Mouse (Mus musculus): ENCODE measurements at regions not wholly inside any gene's neighbourhood (a gene's known extent, or its start where the extent isn't known, plus 50 kb on each side); places are given as distances from the start of the nearest gene placed in this dataset. TPM values are rescaled to one million over a fixed set of nuclear protein-coding genes. Genes with fewer than 3 reads are reported as not detected.

GRCm38 (mm10) chr7:115410501-115411230, 627.9 kb downstream of the Sox6 start:
- Histone ChIP-seq H3K4me2 (ENCODE audit: low read depth) (no peak overlapping the region), H3K27ac (no peak overlapping the region), H3K4me1 (replicated peaks; ENCODE audit: control insufficient read depth in 2 of 2, insufficient read depth in 2 of 2, low read length in 1 of 2) (no peaks in the 10 kb centered on the region), H3K9me3 (ENCODE audit: control insufficient read depth, low read length) (no peaks in the 10 kb centered on the region), H3K27me3 (ENCODE audit: control insufficient read depth, insufficient read depth, low read length) (no peaks in the 10 kb centered on the region), H3K4me3 (ENCODE audit: insufficient read depth in 1 of 2, low read depth in 2 of 2, low read length in 2 of 2) (no peak overlapping the region), H3K9ac (replicated peaks) (no peak overlapping the region), H3K36me3 (replicated peaks; ENCODE audit: control insufficient read depth, insufficient read depth, low read depth) (no peaks in the 10 kb centered on the region)
- TF ChIP-seq CTCF (IDR thresholded peaks at IDR 0.05; ENCODE audit: low read depth) = no peak
- no peak for TF ChIP-seq EP300 (IDR thresholded peaks at IDR 0.05; ENCODE audit: low read depth)
- ATAC-seq (ENCODE audit: insufficient read depth) (no peak), DNase-seq (ENCODE audit: low read depth in 3 of 3, low spot score in 3 of 3) (no peak)
- 70% methylated on average over 17 of the region's 17 CpGs for WGBS (ENCODE audit: insufficient replicate concordance)

DNA sequence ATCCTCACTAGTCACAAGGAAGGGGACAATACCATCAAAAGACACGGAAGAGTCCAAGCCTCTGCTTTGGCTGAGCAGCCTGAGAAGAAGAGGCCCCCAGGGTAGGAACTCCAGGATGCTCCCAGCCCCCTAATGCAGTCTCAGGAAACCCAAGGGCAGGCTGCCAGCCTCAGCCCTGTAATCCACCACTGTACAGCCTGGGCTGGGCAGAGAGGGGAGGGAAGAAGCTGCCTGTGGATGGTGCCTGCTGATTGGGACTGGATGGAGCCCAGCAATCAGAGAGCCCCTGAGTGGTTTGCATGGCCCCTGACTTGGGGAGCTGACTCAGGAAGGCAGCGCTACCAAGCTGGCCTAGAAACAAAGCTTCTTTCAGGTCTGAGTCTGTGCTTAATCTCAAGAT, 627.1 kb downstream of the Sox6 start:
- Histone ChIP-seq H3K36me3 (replicated peaks; ENCODE audit: control insufficient read depth, insufficient read depth, low read depth) (no peaks in the 10 kb centered on the region), H3K4me1 (replicated peaks; ENCODE audit: control insufficient read depth in 2 of 2, insufficient read depth in 2 of 2, low read length in 1 of 2) (no peaks in the 10 kb centered on the region), H3K9me3 (ENCODE audit: control insufficient read depth, low read length) (no peaks in the 10 kb centered on the region), H3K9ac (replicated peaks) (no peak overlapping the region), H3K4me2 (ENCODE audit: low read depth) (no peak overlapping the region), H3K27ac (no peak overlapping the region), H3K4me3 (ENCODE audit: insufficient read depth in 1 of 2, low read depth in 2 of 2, low read length in 2 of 2) (no peak overlapping the region), H3K27me3 (ENCODE audit: control insufficient read depth, insufficient read depth, low read length) (no peaks in the 10 kb centered on the region)
- 52% methylated on average over 2 of the region's 2 CpGs for WGBS (ENCODE audit: insufficient replicate concordance)
- no peak for DNase-seq (ENCODE audit: low read depth in 3 of 3, low spot score in 3 of 3)
- no peak for TF ChIP-seq CTCF (IDR thresholded peaks at IDR 0.05; ENCODE audit: low read depth)
- TF ChIP-seq EP300 (IDR thresholded peaks at IDR 0.05; ENCODE audit: low read depth) = no peak
- ATAC-seq (ENCODE audit: insufficient read depth) = no peak

- no peak overlapping the region for H3K4me2 ChIP-seq (ENCODE audit: low read depth)
- H3K36me3 ChIP-seq (replicated peaks; ENCODE audit: control insufficient read depth, insufficient read depth, low read depth) = no peaks in the 10 kb centered on the region
- no peak for DNase-seq (ENCODE audit: low read depth in 3 of 3, low spot score in 3 of 3)
- no peaks in the 10 kb centered on the region for H3K4me1 ChIP-seq (replicated peaks; ENCODE audit: control insufficient read depth in 2 of 2, insufficient read depth in 2 of 2, low read length in 1 of 2)
- no peaks in the 10 kb centered on the region for H3K27me3 ChIP-seq (ENCODE audit: control insufficient read depth, insufficient read depth, low read length)
- no peaks in the 10 kb centered on the region for H3K9me3 ChIP-seq (ENCODE audit: control insufficient read depth, low read length)
- WGBS (ENCODE audit: insufficient replicate concordance) = 36% methylated on average over 5 of the region's 5 CpGs
- ATAC-seq (ENCODE audit: insufficient read depth) = no peak
- no peak overlapping the region for H3K9ac ChIP-seq (replicated peaks)
- TF ChIP-seq CTCF (IDR thresholded peaks at IDR 0.05; ENCODE audit: low read depth) (no peak), EP300 (IDR thresholded peaks at IDR 0.05; ENCODE audit: low read depth) (no peak)
- no peak overlapping the region for H3K4me3 ChIP-seq (ENCODE audit: insufficient read depth in 1 of 2, low read depth in 2 of 2, low read length in 2 of 2)
- H3K27ac ChIP-seq = no peak overlapping the region
Measured at GRCm38 (mm10) chr7:115415147-115415561, 623.4 kb downstream of the Sox6 start.

Small RNA genes lying in the stretch of these regions (microRNA-seq; reads per million reads assigned to microRNA genes)
- gene Gm27684 = not detected
